Mouse (Mus musculus) layer of hippocampus, adult 2 months (tissue): Measurements from ENCODE around the gene Olfr710. TPM values are rescaled to one million over a fixed set of nuclear protein-coding genes. Genes with fewer than 3 reads are reported as not detected.
A peak's percentile ranks its signal among the peaks of the same experiment; 100 is the strongest.
"Not testable (repeated sequence)": the region's sequence is repeated elsewhere in the genome, so short reads cannot be mapped to it uniquely, and the experiment has no call there.

Source experiments
- DNase-seq, 2 experiments: peaks; one replicate each; pipeline ENCODE4 v3.0.0; 2022; ENCODE audit warnings: low spot score in 2 of 2
- H3K27ac ChIP-seq: fragments of 200-600 bp; 2 replicates; pipeline ENCODE4 v1.8.1; 2022
- H3K4me3 ChIP-seq: fragments of 200-600 bp; 2 replicates; pipeline ENCODE4 v1.8.1; 2022; ENCODE audit warnings: mild to moderate bottlenecking
- CTCF ChIP-seq: fragments of 200-600 bp; conservative IDR thresholded peaks from 2 replicates; pipeline ENCODE4 v1.8.1; 2022; ENCODE audit warnings: antibody characterized with exemption, mild to moderate bottlenecking, moderate library complexity
- long read RNA-seq, 2 experiments: library from polyadenylated mRNA; stranded (forward); transcript quantifications; one replicate each; pipeline ENCODE4 v2.0.0; 2021; ENCODE audit warnings: borderline mapping rate in 2 of 2
- total RNA-seq, 2 experiments: library from RNA; stranded (reverse); gene quantifications; 2 replicates each; pipeline ENCODE4 v1.2.3; 2021

Gene Olfr710
- not detected for total RNA-seq
- long read RNA-seq, experiment 1 = 0 reads
- long read RNA-seq, experiment 2 = 0 reads

DNA sequence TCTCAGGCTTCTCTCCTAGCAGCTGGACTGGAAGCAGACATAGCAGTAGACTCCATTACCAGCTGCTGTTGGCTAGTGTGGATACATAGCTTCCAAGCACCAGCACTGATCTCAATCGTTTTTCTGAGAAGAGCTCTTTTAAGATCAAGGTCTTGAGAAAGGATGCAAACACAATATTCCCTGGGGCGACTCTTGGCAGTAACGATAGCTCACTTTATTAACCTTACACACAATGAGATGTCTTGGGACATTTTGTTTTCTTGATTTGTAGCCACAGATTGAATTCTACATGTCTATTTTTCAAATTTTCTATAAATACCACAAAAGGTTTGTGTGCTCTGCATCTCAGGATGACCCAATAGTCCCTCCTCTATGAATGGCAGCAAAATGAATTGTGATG is at the start of gene Olfr710:
Olfr710 (minus strand) TSS at position 101 of the 400 bp plus-strand sequence.
- no peak for DNase-seq
- no peak within 1 kb of the TSS for H3K4me3 ChIP-seq
- TF ChIP-seq CTCF = no peak
- H3K27ac ChIP-seq = no peak within 1 kb of the TSS

DNA sequence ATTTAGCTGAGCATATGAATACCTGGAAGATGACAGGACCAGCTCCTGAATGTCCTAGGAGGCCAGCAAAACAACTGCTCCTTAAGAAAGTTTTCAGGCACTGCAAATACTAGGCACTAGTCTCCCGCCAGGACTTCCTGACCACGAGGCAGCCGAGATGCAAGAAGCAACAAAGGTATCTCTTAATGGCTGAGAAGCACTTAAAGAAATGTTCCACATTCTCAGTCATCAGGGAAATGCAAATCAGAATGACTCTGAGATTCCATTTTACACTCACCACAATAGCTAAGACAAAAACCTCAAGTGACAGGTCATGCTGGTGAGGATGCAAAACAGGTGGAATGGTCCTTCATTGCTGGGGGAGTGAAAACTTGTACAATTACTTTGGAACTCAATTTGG is 37.1 kb upstream of the Olfr710 start:
- Histone ChIP-seq H3K4me3 (no peak overlapping the region), H3K27ac (no peak overlapping the region)
- no peak for DNase-seq
- no peak for TF ChIP-seq CTCF

DNA sequence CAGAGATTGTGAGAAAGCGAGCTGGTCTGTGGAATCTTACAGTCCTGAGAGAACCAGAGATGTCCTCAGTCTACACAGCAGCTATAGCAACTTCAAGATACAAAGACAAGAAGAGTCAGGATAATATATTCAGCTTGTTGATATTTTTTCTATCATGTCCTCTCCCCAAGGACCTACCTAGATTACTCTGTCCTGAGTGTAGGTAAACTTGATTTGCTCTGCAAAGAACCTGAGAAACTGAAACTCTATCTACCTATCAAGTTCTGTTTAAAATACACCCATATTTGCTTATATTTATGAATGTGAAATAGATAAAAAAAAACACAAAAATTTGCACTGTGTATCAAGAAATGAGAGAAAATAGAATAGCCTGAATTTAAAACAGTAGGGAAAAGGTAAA is 27.2 kb upstream of the Olfr710 start, which contains the start of gene Olfr711:
Olfr711 (minus strand) TSS at position 101 of the 400 bp plus-strand sequence.
- DNase-seq = no peak
- no peak for TF ChIP-seq CTCF
- Histone ChIP-seq H3K4me3 (no peak within 1 kb of the TSS), H3K27ac (no peak within 1 kb of the TSS)

DNA sequence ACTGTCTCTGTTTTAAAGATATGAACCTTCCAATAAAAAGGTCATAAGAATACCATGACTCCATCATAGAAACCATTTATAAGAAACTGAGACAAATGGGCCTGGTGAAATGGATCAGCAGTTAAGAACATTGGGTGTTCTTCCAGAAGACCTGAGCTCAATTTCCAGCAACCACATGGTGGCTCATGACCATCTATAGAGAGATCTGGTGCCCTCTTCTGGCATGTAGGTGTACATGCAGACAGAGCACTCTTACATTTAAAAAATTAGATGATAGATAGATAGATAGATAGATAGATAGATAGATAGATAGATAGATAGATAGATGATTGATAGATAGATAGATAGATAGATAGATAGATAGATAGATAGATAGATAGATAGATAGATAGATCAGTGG is 19.4 kb upstream of the Olfr710 start:
- H3K27ac ChIP-seq, H3K4me3 ChIP-seq, DNase-seq: not testable (repeated sequence)
- peak; percentile 41 for TF ChIP-seq CTCF

DNA sequence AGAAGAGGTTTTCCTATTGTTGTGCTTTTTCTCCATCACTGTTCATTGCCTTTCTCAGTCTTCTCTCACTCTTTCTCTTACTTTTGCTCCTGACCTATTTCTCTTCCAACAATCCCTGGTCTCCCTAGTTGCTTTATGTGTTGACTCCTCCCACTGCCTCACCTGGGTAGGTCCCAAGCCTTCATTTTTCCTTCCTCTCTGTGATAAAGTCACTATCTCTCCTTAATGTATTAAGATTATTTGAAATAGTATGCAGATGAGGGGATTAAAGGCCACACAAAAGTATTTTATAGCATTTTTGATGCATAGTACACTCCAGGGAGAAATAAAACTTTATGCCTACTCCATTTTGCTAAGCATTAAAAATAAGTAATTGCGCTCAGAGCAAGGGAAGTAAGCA is 15.7 kb upstream of the Olfr710 start, which contains the start of gene Olfr6:
Olfr6 (minus strand) TSS at position 101 of the 400 bp plus-strand sequence.
- DNase-seq = no peak
- Histone ChIP-seq H3K27ac (no peak within 1 kb of the TSS), H3K4me3 (no peak within 1 kb of the TSS)
- no peak for TF ChIP-seq CTCF

DNA sequence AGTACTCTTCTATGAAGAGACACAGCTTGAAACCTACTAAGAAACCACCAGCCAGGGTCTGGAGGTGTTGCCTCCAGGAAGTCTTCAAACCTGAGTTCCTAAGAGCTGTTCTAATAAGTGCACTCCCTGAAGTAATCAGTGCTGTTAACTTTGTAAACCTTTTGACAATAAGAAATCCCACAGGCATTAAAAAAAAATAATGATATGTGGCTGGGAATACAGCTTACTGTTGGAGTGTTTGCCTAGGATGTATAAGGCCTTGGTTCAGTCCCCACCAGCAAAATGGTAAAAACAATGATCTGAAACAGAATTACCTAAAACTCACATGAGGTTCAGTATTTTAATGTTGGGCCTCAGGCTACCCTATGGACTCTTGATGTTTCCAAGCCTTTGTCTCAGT is 16.0 kb downstream of the Olfr710 start, which contains the start of gene Olfr709-ps1:
Olfr709-ps1 (minus strand) TSS at position 101 of the 400 bp plus-strand sequence.
- no peak within 1 kb of the TSS for H3K27ac ChIP-seq
- DNase-seq = no peak
- no peak for TF ChIP-seq CTCF
- H3K4me3 ChIP-seq = no peak within 1 kb of the TSS

DNA sequence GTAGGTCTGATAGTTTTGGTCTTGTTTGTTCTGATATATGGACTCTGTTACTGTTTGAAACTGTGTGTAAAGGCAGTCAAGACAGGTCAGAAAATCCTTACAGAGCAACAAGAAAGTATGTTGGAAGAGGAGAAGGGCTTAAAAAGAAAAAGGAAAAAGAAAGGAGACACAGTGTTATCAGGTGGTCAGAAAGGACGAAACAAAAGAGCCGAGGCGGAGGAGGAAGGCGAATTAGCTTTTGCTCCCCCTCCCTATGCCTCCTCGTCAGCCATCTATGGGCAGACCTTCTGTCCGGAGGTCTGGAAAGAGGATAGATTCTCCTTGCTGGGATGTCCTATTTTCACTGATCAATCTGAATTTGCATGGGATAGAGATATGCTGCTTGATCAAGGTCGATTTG is 27.2 kb downstream of the Olfr710 start:
- H3K27ac ChIP-seq, H3K4me3 ChIP-seq: not testable (repeated sequence)
- DNase-seq = peak in 1 of 2 experiments; percentile 0

DNA sequence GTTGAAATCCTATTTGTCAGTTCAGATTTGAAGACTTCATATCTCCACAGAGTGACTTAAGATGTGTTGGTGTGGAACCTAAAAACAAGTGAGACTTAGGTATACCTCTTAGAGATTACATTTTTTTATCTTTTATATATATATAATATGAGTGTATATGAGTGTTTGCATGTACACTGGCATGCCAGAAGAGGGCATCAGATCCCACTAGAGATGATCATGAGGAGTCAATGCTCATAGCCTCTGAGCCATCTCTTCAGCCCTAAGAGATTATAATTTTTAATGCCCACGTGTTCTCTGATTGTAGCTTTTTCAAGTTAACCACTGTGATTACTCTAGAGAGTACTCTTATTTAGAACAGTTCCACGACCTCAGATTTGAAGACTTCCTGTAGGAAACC is 40.4 kb downstream of the Olfr710 start, which contains the start of gene Olfr1532-ps1:
Olfr1532-ps1 (plus strand) TSS at position 326 of the 400 bp plus-strand sequence.
- TF ChIP-seq CTCF = no peak
- H3K27ac ChIP-seq = no peak within 1 kb of the TSS
- H3K4me3 ChIP-seq = no peak within 1 kb of the TSS
- DNase-seq = no peak

DNA sequence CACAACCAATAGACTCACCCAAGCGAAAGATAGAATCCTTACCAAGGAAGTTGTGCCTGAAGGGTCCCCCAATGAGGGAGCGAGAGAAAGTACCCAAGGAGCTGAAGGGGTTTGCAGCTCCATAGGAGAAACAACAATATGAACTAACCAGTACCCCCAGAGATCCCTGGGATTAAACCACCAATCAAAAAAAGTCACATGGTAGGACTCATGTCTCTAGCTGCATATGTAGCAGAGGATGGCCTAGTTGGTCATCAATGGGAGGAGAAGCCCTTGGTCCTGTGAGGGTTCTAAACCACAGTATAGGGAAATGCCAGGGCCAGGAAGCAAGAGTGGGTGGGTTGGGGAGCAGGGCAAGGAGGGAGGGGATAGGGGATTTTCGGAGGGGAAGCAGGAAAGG is 47.0 kb downstream of the Olfr710 start, which contains the start of gene Olfr707:
Olfr707 (minus strand) TSS at position 101 of the 400 bp plus-strand sequence.
- DNase-seq, H3K27ac ChIP-seq: not testable (repeated sequence)

More for the DNA sequence above, 47.0 kb downstream of the Olfr710 start, which contains the start of gene Olfr707:
- H3K4me3 ChIP-seq = not testable (repeated sequence)

Other genes with a start within 250 kb of the Olfr710 start
- not detected for gene Olfr695, start 231.9 kb downstream of the Olfr710 start, total RNA-seq
- gene Olfr697, start 205.9 kb downstream of the Olfr710 start, total RNA-seq = not detected
- not detected for gene Olfr698, start 192.9 kb downstream of the Olfr710 start, total RNA-seq
- gene Olfr699, start 155.1 kb downstream of the Olfr710 start, total RNA-seq = not detected
- not detected for gene Olfr700, start 139.5 kb downstream of the Olfr710 start, total RNA-seq
- gene Olfr701, start 134.2 kb downstream of the Olfr710 start, total RNA-seq = not detected
- gene Olfr702, start 114.4 kb downstream of the Olfr710 start, total RNA-seq = not detected
- gene Olfr703, start 105.0 kb downstream of the Olfr710 start, total RNA-seq = not detected
- gene Olfr704, start 85.1 kb downstream of the Olfr710 start, total RNA-seq = not detected
- gene Olfr705, start 71.4 kb downstream of the Olfr710 start, total RNA-seq = not detected
- not detected for gene Olfr706, start 60.1 kb downstream of the Olfr710 start, total RNA-seq
- not detected for gene Olfr707, start 47.1 kb downstream of the Olfr710 start, total RNA-seq
- not detected for gene Olfr1532-ps1, start 40.3 kb downstream of the Olfr710 start, total RNA-seq
- not detected for gene Olfr709-ps1, start 16.1 kb downstream of the Olfr710 start, total RNA-seq
- under 1 TPM in 1 of 2 experiments, not detected in 1; 0.08 TPM for gene Olfr6, start 15.6 kb upstream of the Olfr710 start, total RNA-seq
- not detected for gene Olfr711, start 27.1 kb upstream of the Olfr710 start, total RNA-seq
- not detected for gene Olfr2, start 57.8 kb upstream of the Olfr710 start, total RNA-seq
- gene Olfr713, start 82.9 kb upstream of the Olfr710 start, total RNA-seq = not detected
- gene Olfr714, start 122.7 kb upstream of the Olfr710 start, total RNA-seq = not detected
- gene Olfr17, start 144.9 kb upstream of the Olfr710 start, total RNA-seq = not detected
- gene Olfr715b, start 162.1 kb upstream of the Olfr710 start, total RNA-seq = not detected
- gene Olfr715, start 182.8 kb upstream of the Olfr710 start, total RNA-seq = not detected
- gene Olfr716, start 190.0 kb upstream of the Olfr710 start, total RNA-seq = not detected
- not detected for gene Nlrp14, start 218.7 kb upstream of the Olfr710 start, total RNA-seq